In genomic region chr5:137029643-137030415, GRCm38 (mm10) we compare ENCODE assay signal across 8 mouse cellular contexts. TPM values are rescaled to one million over a fixed set of nuclear protein-coding genes. Genes with fewer than 3 reads are reported as not detected.
A peak's percentile ranks its signal among the peaks of the same experiment; 100 is the strongest.
DNase-seq lines count a peak whose midpoint lies in the region; ATAC-seq and TF ChIP-seq lines count a peak whose summit lies in the region.

No protein-coding gene starts in this region.

- H3ac ChIP-seq in C2C12 (ENCODE audit: control insufficient read depth, insufficient read length, low read depth): no peak overlapping the region

- H3K4me2 ChIP-seq in kidney, embryonic 14.5 days (replicated peaks; ENCODE audit: low read depth, low read length): peak overlapping the region; percentile 64
- peak overlapping the region; percentile 56 for H3K4me2 ChIP-seq in limb, embryonic 14.5 days (replicated peaks; ENCODE audit: low read depth, low read length, severe bottlenecking)
- peak overlapping the region; percentile 99 for H3K4me2 ChIP-seq in midbrain, embryonic 16.5 days (ENCODE audit: low read length)

- no peak for TF ChIP-seq POLR2A in embryonic fibroblast, embryonic 13.5 days (IDR thresholded peaks at IDR 0.05; ENCODE audit: low read depth, low read length)
- no peak for TF ChIP-seq POLR2A in limb, embryonic 14.5 days (IDR thresholded peaks at IDR 0.05; ENCODE audit: borderline replicate concordance, extremely low read depth, insufficient read depth, insufficient read length)
- no peak for TF ChIP-seq POLR2A in spleen, adult 2 months (IDR thresholded peaks at IDR 0.05; ENCODE audit: low read depth, low read length)

- no peak overlapping the region; the same call in 1 of the 2 replicates for H3K9ac ChIP-seq in kidney, embryonic 14.5 days (ENCODE audit: low read depth, low read length)
- H3K9ac ChIP-seq in limb, embryonic 14.5 days (ENCODE audit: low read depth, low read length, severe bottlenecking): no peak overlapping the region
- H3K9ac ChIP-seq in midbrain, embryonic 16.5 days (ENCODE audit: low read depth, low read length): peak overlapping the region; percentile 76

- ATAC-seq in kidney, embryonic 14.5 days (ENCODE audit: low FRiP score, low TSS enrichment): peak; percentile 63
- peak; percentile 90 for ATAC-seq in limb, embryonic 14.5 days (ENCODE audit: low FRiP score, low read depth)
- ATAC-seq in midbrain, embryonic 16.5 days: peak; percentile 70

- peak; percentile 97 for DNase-seq in brain, adult 2 months (ENCODE audit: low read depth, low spot score)
- peak; percentile 98 for DNase-seq in heart, embryonic 10.5 days (ENCODE audit: low spot score)
- peak; percentile 96 for DNase-seq in limb, embryonic 14.5 days (ENCODE audit: low spot score)
- peak; percentile 84 to 90 for DNase-seq in spleen, adult 2 months (ENCODE audit: low read depth in 1 of 2, low spot score in 2 of 2)

- no peak overlapping the region for H3K27ac ChIP-seq in embryonic fibroblast, embryonic 13.5 days (ENCODE audit: insufficient read depth, low read length)
- no peak overlapping the region for H3K27ac ChIP-seq in heart, embryonic 10.5 days
- H3K27ac ChIP-seq in kidney, embryonic 14.5 days (ENCODE audit: low read depth, low read length): no peak overlapping the region
- H3K27ac ChIP-seq in limb, embryonic 14.5 days (replicated peaks; ENCODE audit: low read depth, low read length): no peak overlapping the region
- H3K27ac ChIP-seq in midbrain, embryonic 16.5 days (ENCODE audit: low read length): peak overlapping the region; percentile 67
- no peak overlapping the region for H3K27ac ChIP-seq in spleen, adult 2 months (ENCODE audit: insufficient read depth, low read length)

- no peak for TF ChIP-seq CTCF in C2C12 (IDR thresholded peaks at IDR 0.05; ENCODE audit: control insufficient read depth, insufficient read depth, insufficient read length)
- TF ChIP-seq CTCF in embryonic fibroblast, embryonic 13.5 days (IDR thresholded peaks at IDR 0.05; ENCODE audit: borderline replicate concordance, insufficient read depth, low read length): no peak
- TF ChIP-seq CTCF in spleen, adult 2 months (IDR thresholded peaks at IDR 0.05; ENCODE audit: extremely low read depth, insufficient read depth, insufficient read length, insufficient replicate concordance): no peak

- H3K9me3 ChIP-seq in heart, embryonic 10.5 days: no peaks in the 10 kb centered on the region
- H3K9me3 ChIP-seq in kidney, embryonic 14.5 days (ENCODE audit: control insufficient read depth, low read length): no peaks in the 10 kb centered on the region
- no peaks in the 10 kb centered on the region for H3K9me3 ChIP-seq in limb, embryonic 14.5 days (ENCODE audit: control insufficient read depth, low read length)
- no peaks in the 10 kb centered on the region for H3K9me3 ChIP-seq in midbrain, embryonic 16.5 days (replicated peaks; ENCODE audit: control insufficient read depth, low read length, poor library complexity, severe bottlenecking)

- no peaks in the 10 kb centered on the region for H3K27me3 ChIP-seq in C2C12 (ENCODE audit: control insufficient read depth, insufficient read depth, insufficient read length)
- H3K27me3 ChIP-seq in heart, embryonic 10.5 days (ENCODE audit: insufficient read depth, poor library complexity, severe bottlenecking): peaks cover 91% of the 10 kb centered on the region
- H3K27me3 ChIP-seq in kidney, embryonic 14.5 days (ENCODE audit: control insufficient read depth, insufficient read depth, low read length): peaks cover 66% of the 10 kb centered on the region
- peaks cover 79% of the 10 kb centered on the region for H3K27me3 ChIP-seq in limb, embryonic 14.5 days (ENCODE audit: control insufficient read depth, insufficient read depth, low read length)
- peaks cover 29% of the 10 kb centered on the region for H3K27me3 ChIP-seq in midbrain, embryonic 16.5 days (ENCODE audit: control insufficient read depth, insufficient read depth, low read depth, low read length)
- H3K27me3 ChIP-seq in spleen, adult 2 months (ENCODE audit: control insufficient read depth, insufficient read depth, low read length): peaks cover 21% of the 10 kb centered on the region

- H3K79me2 ChIP-seq in C2C12 (ENCODE audit: control insufficient read depth, insufficient read depth): no peaks in the 10 kb centered on the region

- H3K36me3 ChIP-seq in C2C12 (ENCODE audit: control insufficient read depth, insufficient read depth): peaks cover 2% of the 10 kb centered on the region
- H3K36me3 ChIP-seq in heart, embryonic 10.5 days: no peaks in the 10 kb centered on the region
- no peaks in the 10 kb centered on the region for H3K36me3 ChIP-seq in kidney, embryonic 14.5 days (ENCODE audit: control insufficient read depth, insufficient read depth, low read length)
- H3K36me3 ChIP-seq in limb, embryonic 14.5 days (ENCODE audit: control insufficient read depth, insufficient read depth, low read length): no peaks in the 10 kb centered on the region
- no peaks in the 10 kb centered on the region for H3K36me3 ChIP-seq in midbrain, embryonic 16.5 days (ENCODE audit: control insufficient read depth, insufficient read depth, low read length)
- no peaks in the 10 kb centered on the region for H3K36me3 ChIP-seq in spleen, adult 2 months (ENCODE audit: control insufficient read depth, insufficient read depth, low read length)

- WGBS in heart, embryonic 10.5 days: under 1% methylated on average over 52 of the region's 52 CpGs
- WGBS in kidney, embryonic 14.5 days: under 1% methylated on average over 51 of the region's 52 CpGs
- WGBS in limb, embryonic 14.5 days: under 1% methylated on average over 52 of the region's 52 CpGs
- under 1% methylated on average over 51 of the region's 52 CpGs for WGBS in midbrain, embryonic 16.5 days
- 2% methylated on average over 52 of the region's 52 CpGs for WGBS in spleen, adult 2 months

- H3K79me3 ChIP-seq in C2C12 (ENCODE audit: low read depth): no peaks in the 10 kb centered on the region

- H3K4me3 ChIP-seq in C2C12 (ENCODE audit: insufficient read depth, poor library complexity, severe bottlenecking): peak overlapping the region; percentile 21
- peak overlapping the region; percentile 33 for H3K4me3 ChIP-seq in embryonic fibroblast, embryonic 13.5 days (ENCODE audit: insufficient read depth, low read length)
- peak overlapping the region; percentile 54 for H3K4me3 ChIP-seq in heart, embryonic 10.5 days
- peak overlapping the region; percentile 35 for H3K4me3 ChIP-seq in kidney, embryonic 14.5 days (ENCODE audit: low read length)
- H3K4me3 ChIP-seq in limb, embryonic 14.5 days (replicated peaks; ENCODE audit: low read length): peak overlapping the region; percentile 32
- peak overlapping the region; percentile 59 for H3K4me3 ChIP-seq in midbrain, embryonic 16.5 days (ENCODE audit: low read depth, low read length)
- H3K4me3 ChIP-seq in spleen, adult 2 months (ENCODE audit: extremely low read depth, insufficient read depth, insufficient read length): peak overlapping the region; percentile 10; the same call in 1 of the 2 replicates

- peaks cover 7% of the 10 kb centered on the region; the same call in 1 of the 2 replicates for H3K4me1 ChIP-seq in embryonic fibroblast, embryonic 13.5 days (ENCODE audit: control insufficient read depth, insufficient read depth, low read length)
- H3K4me1 ChIP-seq in heart, embryonic 10.5 days: peaks cover 41% of the 10 kb centered on the region
- peaks cover 33% of the 10 kb centered on the region for H3K4me1 ChIP-seq in kidney, embryonic 14.5 days (ENCODE audit: control insufficient read depth, insufficient read depth, low read length)
- H3K4me1 ChIP-seq in limb, embryonic 14.5 days (ENCODE audit: control insufficient read depth, insufficient read depth, low read length): peaks cover 21% of the 10 kb centered on the region
- H3K4me1 ChIP-seq in midbrain, embryonic 16.5 days (ENCODE audit: control insufficient read depth, insufficient read depth, low read length): peaks cover 31% of the 10 kb centered on the region
- peaks cover 28% of the 10 kb centered on the region for H3K4me1 ChIP-seq in spleen, adult 2 months (ENCODE audit: control insufficient read depth, insufficient read depth, insufficient read length)

RNA-seq across cellular contexts. Expression of gene Vgf, which starts 3.6 kb away (rescaled TPM):
- polyA plus RNA-seq in C2C12 (2012; fragmentation: generic; extraction: Trizol): 0.28 TPM
- polyA plus RNA-seq in embryonic fibroblast, embryonic 13.5 days (2011; ENCODE audit: insufficient read length, low read depth, missing spikeins): 2.1 and 3.8 TPM in 2 replicates
- not detected in 2 replicates for polyA plus RNA-seq in heart, embryonic 10.5 days (2016; fragmentation: Nextera tagmentation; extraction: Ambion mirVana)
- polyA plus RNA-seq in kidney, embryonic 14.5 days (2014; fragmentation: Nextera tagmentation; extraction: Ambion mirVana): 0.16 and 0.36 TPM in 2 replicates
- 0.08 and 0.21 TPM in 2 replicates for polyA plus RNA-seq in limb, embryonic 14.5 days (2012; rRNA removed)
- polyA plus RNA-seq in limb, embryonic 14.5 days (2014; fragmentation: Nextera tagmentation; extraction: Ambion mirVana): 0.11 TPM in 1 of 2 replicates, not detected in the other
- 12.6 and 15.6 TPM in 2 replicates for polyA plus RNA-seq in midbrain, embryonic 16.5 days (2015; fragmentation: Nextera tagmentation; extraction: Ambion mirVana)
- not detected in 2 replicates for polyA plus RNA-seq in spleen, adult 2 months (2012; rRNA removed)

RNA-seq across cellular contexts. Expression of gene Ap1s1, which starts 16.1 kb away (rescaled TPM):
- 360 TPM for polyA plus RNA-seq in C2C12 (2012; fragmentation: generic; extraction: Trizol)
- polyA plus RNA-seq in embryonic fibroblast, embryonic 13.5 days (2011; ENCODE audit: insufficient read length, low read depth, missing spikeins): 149 and 166 TPM in 2 replicates
- polyA plus RNA-seq in heart, embryonic 10.5 days (2016; fragmentation: Nextera tagmentation; extraction: Ambion mirVana): 177 and 178 TPM in 2 replicates
- 145 and 152 TPM in 2 replicates for polyA plus RNA-seq in kidney, embryonic 14.5 days (2014; fragmentation: Nextera tagmentation; extraction: Ambion mirVana)
- polyA plus RNA-seq in limb, embryonic 14.5 days (2012; rRNA removed): 98.3 and 112 TPM in 2 replicates
- 144 and 146 TPM in 2 replicates for polyA plus RNA-seq in limb, embryonic 14.5 days (2014; fragmentation: Nextera tagmentation; extraction: Ambion mirVana)
- 296 and 303 TPM in 2 replicates for polyA plus RNA-seq in midbrain, embryonic 16.5 days (2015; fragmentation: Nextera tagmentation; extraction: Ambion mirVana)
- 15.0 and 16.2 TPM in 2 replicates for polyA plus RNA-seq in spleen, adult 2 months (2012; rRNA removed)

RNA-seq across cellular contexts. Expression of gene Znhit1, which starts 42.0 kb away (rescaled TPM):
- polyA plus RNA-seq in C2C12 (2012; fragmentation: generic; extraction: Trizol): 101 TPM
- 38.5 and 43.5 TPM in 2 replicates for polyA plus RNA-seq in embryonic fibroblast, embryonic 13.5 days (2011; ENCODE audit: insufficient read length, low read depth, missing spikeins)
- 92.7 and 103 TPM in 2 replicates for polyA plus RNA-seq in heart, embryonic 10.5 days (2016; fragmentation: Nextera tagmentation; extraction: Ambion mirVana)
- 80.6 and 93.2 TPM in 2 replicates for polyA plus RNA-seq in kidney, embryonic 14.5 days (2014; fragmentation: Nextera tagmentation; extraction: Ambion mirVana)
- 82.4 and 82.7 TPM in 2 replicates for polyA plus RNA-seq in limb, embryonic 14.5 days (2012; rRNA removed)
- 105 and 112 TPM in 2 replicates for polyA plus RNA-seq in limb, embryonic 14.5 days (2014; fragmentation: Nextera tagmentation; extraction: Ambion mirVana)
- polyA plus RNA-seq in midbrain, embryonic 16.5 days (2015; fragmentation: Nextera tagmentation; extraction: Ambion mirVana): 136 and 144 TPM in 2 replicates
- 32.4 and 41.5 TPM in 2 replicates for polyA plus RNA-seq in spleen, adult 2 months (2012; rRNA removed)

RNA-seq across cellular contexts. Expression of gene Serpine1, which starts 42.2 kb away (rescaled TPM):
- polyA plus RNA-seq in C2C12 (2012; fragmentation: generic; extraction: Trizol): 131 TPM
- 646 and 1,921 TPM in 2 replicates for polyA plus RNA-seq in embryonic fibroblast, embryonic 13.5 days (2011; ENCODE audit: insufficient read length, low read depth, missing spikeins)
- polyA plus RNA-seq in heart, embryonic 10.5 days (2016; fragmentation: Nextera tagmentation; extraction: Ambion mirVana): 0.07 and 0.51 TPM in 2 replicates
- polyA plus RNA-seq in kidney, embryonic 14.5 days (2014; fragmentation: Nextera tagmentation; extraction: Ambion mirVana): 0.26 and 0.32 TPM in 2 replicates
- 3.9 and 4.5 TPM in 2 replicates for polyA plus RNA-seq in limb, embryonic 14.5 days (2012; rRNA removed)
- polyA plus RNA-seq in limb, embryonic 14.5 days (2014; fragmentation: Nextera tagmentation; extraction: Ambion mirVana): 0.40 and 0.48 TPM in 2 replicates
- polyA plus RNA-seq in midbrain, embryonic 16.5 days (2015; fragmentation: Nextera tagmentation; extraction: Ambion mirVana): 0.25 and 0.41 TPM in 2 replicates
- 1.6 and 2.1 TPM in 2 replicates for polyA plus RNA-seq in spleen, adult 2 months (2012; rRNA removed)

RNA-seq across cellular contexts. Expression of gene Plod3, which starts 43.0 kb away (rescaled TPM):
- polyA plus RNA-seq in C2C12 (2012; fragmentation: generic; extraction: Trizol): 140 TPM
- polyA plus RNA-seq in embryonic fibroblast, embryonic 13.5 days (2011; ENCODE audit: insufficient read length, low read depth, missing spikeins): 120 and 152 TPM in 2 replicates
- 44.4 and 50.7 TPM in 2 replicates for polyA plus RNA-seq in heart, embryonic 10.5 days (2016; fragmentation: Nextera tagmentation; extraction: Ambion mirVana)
- 28.5 and 41.4 TPM in 2 replicates for polyA plus RNA-seq in kidney, embryonic 14.5 days (2014; fragmentation: Nextera tagmentation; extraction: Ambion mirVana)
- polyA plus RNA-seq in limb, embryonic 14.5 days (2012; rRNA removed): 114 and 126 TPM in 2 replicates
- 54.0 and 55.1 TPM in 2 replicates for polyA plus RNA-seq in limb, embryonic 14.5 days (2014; fragmentation: Nextera tagmentation; extraction: Ambion mirVana)
- polyA plus RNA-seq in midbrain, embryonic 16.5 days (2015; fragmentation: Nextera tagmentation; extraction: Ambion mirVana): 34.7 and 37.9 TPM in 2 replicates
- polyA plus RNA-seq in spleen, adult 2 months (2012; rRNA removed): 37.2 and 41.6 TPM in 2 replicates
